Mouse (Mus musculus) intestine, embryonic 14.5 days (tissue): ENCODE data around the gene Vmn1r21. TPM values are rescaled to one million over a fixed set of nuclear protein-coding genes. Genes with fewer than 3 reads are reported as not detected.

Experiments used
- ATAC-seq: fragments of 200-750 bp; cut with Nextera tagmentation; replicated peaks from 2 replicates; pipeline ENCODE4 v1.8.0; 2017; ENCODE audit warnings: low read depth, moderate number of reproducible peaks, moderate TSS enrichment, moderate library complexity; ENCODE audit not compliant: low FRiP score, low TSS enrichment
- DNase-seq: peaks from one replicate; pipeline ENCODE4 v3.0.0-alpha.2; 2018; ENCODE audit warnings: low spot score
- H3K27ac ChIP-seq: fragments of 300-500 bp; sonication (generic); 2 replicates; pipeline ENCODE4 v1.5.1; 2014; ENCODE audit warnings: low read depth, mild to moderate bottlenecking, control low read depth
- H3K27me3 ChIP-seq: fragments of 300-500 bp; sonication (generic); replicated peaks from 2 replicates; pipeline ENCODE4 v1.6.1; 2014; ENCODE audit warnings: low read length, control low read depth; ENCODE audit not compliant: control insufficient read depth, insufficient read depth
- H3K36me3 ChIP-seq: fragments of 300-500 bp; sonication (generic); 2 replicates; pipeline ENCODE4 v1.6.1; 2014; ENCODE audit warnings: low read length, control low read depth; ENCODE audit not compliant: control insufficient read depth, insufficient read depth
- H3K4me1 ChIP-seq: fragments of 300-500 bp; sonication (generic); replicated peaks from 2 replicates; pipeline ENCODE4 v1.6.1; 2014; ENCODE audit warnings: low read length, control low read depth, mixed read lengths; ENCODE audit not compliant: control insufficient read depth, insufficient read depth
- H3K4me2 ChIP-seq: fragments of 300-500 bp; sonication (generic); 2 replicates; pipeline ENCODE4 v1.6.1; 2014; ENCODE audit warnings: low read length
- H3K4me3 ChIP-seq: fragments of 300-500 bp; sonication (generic); 2 replicates; pipeline ENCODE4 v1.5.1; 2014; ENCODE audit warnings: low read depth, low read length, control low read depth, mixed read lengths
- H3K9ac ChIP-seq: fragments of 300-500 bp; sonication (generic); 2 replicates; pipeline ENCODE4 v1.6.1; 2014; ENCODE audit warnings: mild to moderate bottlenecking, low read length
- H3K9me3 ChIP-seq: fragments of 300-500 bp; sonication (generic); 2 replicates; pipeline ENCODE4 v1.6.1; 2016; ENCODE audit warnings: low read length, control low read depth; ENCODE audit not compliant: control insufficient read depth
- WGBS: fragments of 180-500 bp; shearing (Covaris S2); extraction: QIAGEN DNeasy Blood & Tissue Kit; methylation state at CpG from one replicate; pipeline ENCODE4 v1.1.7; 2014; 5-methylcytosine and 5-hydroxymethylcytosine counted together
- polyA plus RNA-seq: library from polyadenylated mRNA; unstranded; fragments of >200 nt; fragmentation: Nextera tagmentation; extraction: Ambion mirVana; gene quantifications from 2 replicates; pipeline ENCODE4 v1.2.1, GENCODE M21; 2014

Gene Vmn1r21
- polyA plus RNA-seq, 1 experiment from 2014 or later, result not detected

DNA sequence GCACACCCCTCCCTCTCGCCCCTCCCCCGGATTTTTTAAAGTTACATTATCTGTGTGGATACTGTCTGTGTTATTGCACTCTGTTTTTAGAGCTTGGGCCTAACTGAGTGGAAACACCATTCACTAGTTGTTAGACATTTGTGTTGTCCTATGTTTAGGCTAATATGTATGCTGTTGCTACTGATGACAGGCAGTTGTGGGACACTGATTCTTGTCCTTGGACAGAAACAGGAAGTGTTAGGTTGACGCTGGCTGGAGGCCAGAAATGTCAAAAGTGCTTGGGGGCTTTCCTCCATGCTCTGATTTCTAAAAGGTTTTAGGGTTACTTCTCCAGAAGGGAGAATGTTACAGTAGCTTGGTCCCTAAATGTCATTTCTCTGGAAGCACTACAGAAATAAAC lies 54.3 kb downstream of the Vmn1r21 start:
- no peak overlapping the region for H3K4me2 ChIP-seq
- ATAC-seq, result no peak
- H3K36me3 ChIP-seq, result no peaks in the 10 kb centered on the region
- H3K4me3 ChIP-seq, result no peak overlapping the region
- no peak overlapping the region for H3K9ac ChIP-seq
- H3K27me3 ChIP-seq, result no peaks in the 10 kb centered on the region
- no peak overlapping the region for H3K27ac ChIP-seq
- 63% methylated on average over 3 of the region's 3 CpGs for WGBS
- no peak for DNase-seq
- H3K4me1 ChIP-seq, result no peaks in the 10 kb centered on the region
- H3K9me3 ChIP-seq, result no peaks in the 10 kb centered on the region

Other genes starting within 250 kb of the Vmn1r21 start
- gene Pyurf, start 158.3 kb downstream of the Vmn1r21 start, polyA plus RNA-seq, result 23.3 and 24.9 TPM in 2 replicates
- 21.4 and 23.5 TPM in 2 replicates for gene Lancl2, start 147.8 kb downstream of the Vmn1r21 start, polyA plus RNA-seq
- 17.9 and 21.5 TPM in 2 replicates for gene Vopp1, start 25.2 kb downstream of the Vmn1r21 start, polyA plus RNA-seq
- not detected in 2 replicates for gene Vmn1r22, start 57.7 kb upstream of the Vmn1r21 start, polyA plus RNA-seq
- not detected in 2 replicates for gene Vmn1r23, start 76.5 kb upstream of the Vmn1r21 start, polyA plus RNA-seq
- not detected in 2 replicates for gene Vmn1r24, start 111.2 kb upstream of the Vmn1r21 start, polyA plus RNA-seq
- gene Vmn1r25, start 130.5 kb upstream of the Vmn1r21 start, polyA plus RNA-seq, result not detected in 2 replicates
- not detected in 2 replicates for gene Vmn1r26, start 164.8 kb upstream of the Vmn1r21 start, polyA plus RNA-seq